In genomic region chr12:59130651-59131577, GRCm38 (mm10) we compare ENCODE assay signal across 8 mouse cellular contexts. TPM values are rescaled to one million over a fixed set of nuclear protein-coding genes. Genes with fewer than 3 reads are reported as not detected.
A peak's percentile ranks its signal among the peaks of the same experiment; 100 is the strongest.
DNase-seq lines count a peak whose midpoint lies in the region; ATAC-seq lines count a peak whose summit lies in the region.

No protein-coding gene starts in this region.

- ATAC-seq in hindbrain, embryonic 14.5 days (ENCODE audit: low FRiP score) = peak; percentile 97

- peak overlapping the region; percentile 70 for H3K4me3 ChIP-seq in hindbrain, embryonic 14.5 days (replicated peaks; ENCODE audit: low read length)

- no peaks in the 10 kb centered on the region for H3K9me3 ChIP-seq in hindbrain, embryonic 14.5 days (ENCODE audit: control insufficient read depth, low read length)

- no peaks in the 10 kb centered on the region for H3K36me3 ChIP-seq in hindbrain, embryonic 14.5 days (replicated peaks; ENCODE audit: control insufficient read depth, insufficient read depth)

- peak overlapping the region; percentile 89 for H3K27ac ChIP-seq in hindbrain, embryonic 14.5 days

- peak; percentile 96 for DNase-seq in NIH3T3 (ENCODE audit: low read depth)
- peak; percentile 95 to 96 for DNase-seq in cerebellum, postnatal 10 days
- peak; percentile 84 to 89 for DNase-seq in frontal cortex, postnatal 14 days (ENCODE audit: low spot score in 2 of 2)
- DNase-seq in hindbrain, embryonic 14.5 days (ENCODE audit: low spot score) = peak; percentile 93
- peak; percentile 95 to 96 for DNase-seq in layer of hippocampus, postnatal 36 days
- peak; percentile 95 for DNase-seq in lung, postnatal 36 days
- DNase-seq in retina, postnatal 1 day = peak; percentile 96
- peak; percentile 89 to 92 for DNase-seq in urinary bladder, adult 18-20 months (ENCODE audit: low spot score in 2 of 2)

- peak overlapping the region; percentile 80 for H3K9ac ChIP-seq in hindbrain, embryonic 14.5 days

- H3K27me3 ChIP-seq in hindbrain, embryonic 14.5 days (ENCODE audit: control insufficient read depth, insufficient read depth, low read length) = no peaks in the 10 kb centered on the region

- WGBS in hindbrain, embryonic 14.5 days = under 1% methylated on average over 76 of the region's 100 CpGs

- H3K4me2 ChIP-seq in hindbrain, embryonic 14.5 days (replicated peaks) = peak overlapping the region; percentile 55

- peaks cover 24% of the 10 kb centered on the region for H3K4me1 ChIP-seq in hindbrain, embryonic 14.5 days (replicated peaks; ENCODE audit: control insufficient read depth, insufficient read depth, low read length)

RNA-seq across cellular contexts. Expression of gene Mia2, which starts 35.3 kb away (rescaled TPM):
- 34.4 and 38.7 TPM in 2 replicates for polyA plus RNA-seq in hindbrain, embryonic 14.5 days (2014; fragmentation: Nextera tagmentation; extraction: Ambion mirVana)
- 10 to 100 TPM; 45.1 to 55.6 TPM for total RNA-seq in layer of hippocampus, postnatal 36 days (2021)

Comparison
In these comparisons a context has a peak if more than half of its experiments do, and no peak if none do; other contexts are left out.
1. Peak in every context shown above with its lines: DNase-seq, ATAC-seq, H3K4me3 ChIP-seq and H3K27ac ChIP-seq.